18 mouse cellular contexts compared by ENCODE assay signal in the genomic region with DNA sequence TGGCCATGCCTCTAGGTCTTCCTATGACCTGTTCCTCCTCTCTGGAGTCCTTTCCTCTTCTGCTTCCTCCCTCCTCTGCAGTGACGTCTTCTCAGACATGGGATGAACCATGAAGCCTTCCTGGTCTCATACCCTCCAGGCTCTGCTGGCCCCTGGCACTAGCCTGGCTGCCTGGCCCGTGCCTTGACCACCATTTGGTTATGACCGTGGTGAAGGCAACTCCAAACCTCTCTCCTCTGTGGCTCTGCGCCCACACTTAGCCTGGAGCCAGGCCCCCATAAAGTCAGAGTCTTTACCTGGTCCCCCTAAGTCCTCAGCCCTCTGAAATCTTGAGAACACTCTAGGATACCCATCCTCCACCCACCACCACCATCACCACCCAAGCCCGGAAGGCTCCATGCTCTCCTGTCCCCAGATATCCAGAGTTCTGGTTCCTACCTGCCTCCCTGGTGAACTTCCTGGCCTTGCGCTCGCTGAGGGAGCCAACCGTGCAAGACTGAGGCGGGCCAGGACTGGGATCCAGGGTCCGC. TPM values are rescaled to one million over a fixed set of nuclear protein-coding genes. Genes with fewer than 3 reads are reported as not detected.
DNase-seq lines count a peak whose midpoint lies in the region; ATAC-seq and TF ChIP-seq lines count a peak whose summit lies in the region.
"Had no signal": no experiment of that assay in that cellular context is flagged by ENCODE, and none has a peak within 500 bp of the region (broad histone marks: within the 10 kb centered on the region; RNA-seq: fewer than 3 reads in every experiment).

No protein-coding gene starts in this region.

- DNase-seq in heart, embryonic 10.5 days (ENCODE audit: low spot score) = no peak
- DNase-seq in heart, postnatal 10 days = no peak
- no peak for DNase-seq in lung, embryonic 14.5 days
- no peak for DNase-seq in lung, postnatal 25 days (ENCODE audit: low spot score)
- DNase-seq in 3134 (ENCODE audit: extremely low read depth, insufficient read length, low spot score) = peak; percentile 12
- no peak for DNase-seq in embryonic facial prominence, embryonic 10.5 days (ENCODE audit: low spot score)
- DNase-seq in spleen, postnatal 10 days (ENCODE audit: low spot score in 2 of 2) = no peak
- no peak for DNase-seq in adrenal gland, adult 8-10 months
- DNase-seq: liver, embryonic 13.5 days; thymus, postnatal 14 days had no signal

- peaks cover 23% of the 10 kb centered on the region for H3K27me3 ChIP-seq in heart, embryonic 10.5 days (ENCODE audit: insufficient read depth, poor library complexity, severe bottlenecking)
- no peaks in the 10 kb centered on the region for H3K27me3 ChIP-seq in lung, embryonic 14.5 days (ENCODE audit: insufficient read depth, low read length)
- H3K27me3 ChIP-seq in embryonic facial prominence, embryonic 10.5 days (replicated peaks; ENCODE audit: low read depth, poor library complexity, severe bottlenecking) = peaks cover 16% of the 10 kb centered on the region
- H3K27me3 ChIP-seq: embryonic facial prominence, embryonic 15.5 days had no signal

- 57% methylated on average over 10 of the region's 10 CpGs for WGBS in heart, embryonic 10.5 days
- WGBS in lung, embryonic 14.5 days = 53% methylated on average over 10 of the region's 10 CpGs
- 50% methylated on average over 10 of the region's 10 CpGs for WGBS in embryonic facial prominence, embryonic 10.5 days

- ATAC-seq in lung, embryonic 14.5 days (ENCODE audit: insufficient read depth) = no peak
- ATAC-seq: intestine, embryonic 16.5 days had no signal

- intact Hi-C loops in heart, postnatal 10 days (cut with DNase I) = no loop called here

- no peaks in the 10 kb centered on the region for H3K9me3 ChIP-seq in heart, embryonic 10.5 days
- H3K9me3 ChIP-seq in lung, embryonic 14.5 days (ENCODE audit: low read depth, low read length) = no peaks in the 10 kb centered on the region
- no peaks in the 10 kb centered on the region for H3K9me3 ChIP-seq in embryonic facial prominence, embryonic 10.5 days
- H3K9me3 ChIP-seq: embryonic facial prominence, embryonic 15.5 days; forebrain, embryonic 12.5 days; hindbrain, embryonic 15.5 days; liver, embryonic 13.5 days; midbrain, embryonic 12.5 days had no signal

- H3K9ac ChIP-seq in lung, embryonic 14.5 days = no peak overlapping the region
- H3K9ac ChIP-seq: embryonic facial prominence, embryonic 15.5 days; forebrain, embryonic 12.5 days; hindbrain, embryonic 15.5 days; liver, embryonic 13.5 days; midbrain, embryonic 12.5 days had no signal

- H3K27ac ChIP-seq in heart, embryonic 10.5 days = peak overlapping the region; percentile 57
- no peak overlapping the region for H3K27ac ChIP-seq in lung, embryonic 14.5 days (ENCODE audit: low read depth)
- H3K27ac ChIP-seq in embryonic facial prominence, embryonic 10.5 days (replicated peaks) = no peak overlapping the region
- H3K27ac ChIP-seq: embryonic facial prominence, embryonic 15.5 days; hindbrain, embryonic 15.5 days; kidney, postnatal 0 days; liver, embryonic 13.5 days; macrophage; midbrain, embryonic 12.5 days had no signal

- no peak for TF ChIP-seq CTCF in lung, embryonic 14.5 days (IDR thresholded peaks at IDR 0.05; ENCODE audit: low read depth)

- H3K4me2 ChIP-seq in lung, embryonic 14.5 days = peak overlapping the region; percentile 25
- H3K4me2 ChIP-seq: embryonic facial prominence, embryonic 15.5 days; forebrain, embryonic 12.5 days; hindbrain, embryonic 15.5 days; liver, embryonic 13.5 days; midbrain, embryonic 12.5 days had no signal

- peak overlapping the region; percentile 20; the same call in 1 of the 2 replicates for H3K4me3 ChIP-seq in heart, embryonic 10.5 days
- H3K4me3 ChIP-seq in lung, embryonic 14.5 days (ENCODE audit: low read depth, low read length) = no peak overlapping the region
- peak overlapping the region; percentile 8; the same call in 1 of the 2 replicates for H3K4me3 ChIP-seq in embryonic facial prominence, embryonic 10.5 days
- H3K4me3 ChIP-seq: embryonic facial prominence, embryonic 15.5 days; forebrain, embryonic 12.5 days; hindbrain, embryonic 15.5 days; left cerebral cortex, adult 2 months; liver, embryonic 13.5 days; midbrain, embryonic 12.5 days had no signal

- peaks cover 34% of the 10 kb centered on the region for H3K36me3 ChIP-seq in heart, embryonic 10.5 days
- H3K36me3 ChIP-seq in lung, embryonic 14.5 days (ENCODE audit: insufficient read depth) = peaks cover 14% of the 10 kb centered on the region
- peaks cover 28% of the 10 kb centered on the region for H3K36me3 ChIP-seq in embryonic facial prominence, embryonic 10.5 days (replicated peaks)

- H3K4me1 ChIP-seq in heart, embryonic 10.5 days = peaks cover 25% of the 10 kb centered on the region
- 0 out of 2 replicates have a peak, but pooled peaks cover 4% of the 10 kb centered on the region for H3K4me1 ChIP-seq in lung, embryonic 14.5 days (ENCODE audit: insufficient read depth)
- H3K4me1 ChIP-seq in embryonic facial prominence, embryonic 10.5 days = peaks cover 12% of the 10 kb centered on the region
- H3K4me1 ChIP-seq: embryonic facial prominence, embryonic 15.5 days; hindbrain, embryonic 15.5 days; liver, embryonic 13.5 days had no signal

RNA-seq across cellular contexts. Expression of a gene that starts 27.3 kb away (rescaled TPM):
- 3.6 and 4.8 TPM in 2 replicates for polyA plus RNA-seq in heart, embryonic 10.5 days (2016; fragmentation: Nextera tagmentation; extraction: Ambion mirVana)
- total RNA-seq in heart, postnatal 10 days (2021) = 10 to 100 TPM; 26.7 to 27.7 TPM
- 1.0 and 2.5 TPM in 2 replicates for polyA plus RNA-seq in lung, embryonic 14.5 days (2014; fragmentation: Nextera tagmentation; extraction: Ambion mirVana)
- 1.7 and 2.6 TPM in 2 replicates for polyA plus RNA-seq in embryonic facial prominence, embryonic 10.5 days (2016; fragmentation: Nextera tagmentation; extraction: Ambion mirVana)
- total RNA-seq in adrenal gland, adult 8-10 months (2022) = 10 to 100 TPM; 10.0 to 18.9 (median 13.6) TPM
- polyA plus RNA-seq: macrophage had no signal

RNA-seq across cellular contexts. Expression of a gene that starts 27.3 kb away (rescaled TPM):
- polyA plus RNA-seq in heart, embryonic 10.5 days (2016; fragmentation: Nextera tagmentation; extraction: Ambion mirVana) = 9.8 and 10.2 TPM in 2 replicates
- 10 to 100 TPM; 35.5 to 37.4 TPM for total RNA-seq in heart, postnatal 10 days (2021)
- 11.0 and 14.4 TPM in 2 replicates for polyA plus RNA-seq in lung, embryonic 14.5 days (2014; fragmentation: Nextera tagmentation; extraction: Ambion mirVana)
- 6.3 and 10.1 TPM in 2 replicates for polyA plus RNA-seq in embryonic facial prominence, embryonic 10.5 days (2016; fragmentation: Nextera tagmentation; extraction: Ambion mirVana)
- total RNA-seq in adrenal gland, adult 8-10 months (2022) = 100 to 1,000 TPM; 114 to 181 (median 146) TPM

RNA-seq across cellular contexts. Expression of a gene that starts 41.8 kb away (rescaled TPM):
- polyA plus RNA-seq in heart, embryonic 10.5 days (2016; fragmentation: Nextera tagmentation; extraction: Ambion mirVana) = 1.8 and 2.8 TPM in 2 replicates
- 10 to 100 TPM; 20.4 to 22.6 TPM for total RNA-seq in heart, postnatal 10 days (2021)
- polyA plus RNA-seq in lung, embryonic 14.5 days (2014; fragmentation: Nextera tagmentation; extraction: Ambion mirVana) = 5.3 and 5.8 TPM in 2 replicates
- 2.8 and 2.9 TPM in 2 replicates for polyA plus RNA-seq in embryonic facial prominence, embryonic 10.5 days (2016; fragmentation: Nextera tagmentation; extraction: Ambion mirVana)
- 10 to 100 TPM; 75.2 to 90.2 (median 86.0) TPM for total RNA-seq in adrenal gland, adult 8-10 months (2022)

RNA-seq across cellular contexts. Expression of a gene that starts 46.1 kb away (rescaled TPM):
- polyA plus RNA-seq in heart, embryonic 10.5 days (2016; fragmentation: Nextera tagmentation; extraction: Ambion mirVana) = 113 and 137 TPM in 2 replicates
- total RNA-seq in heart, postnatal 10 days (2021) = 10 to 100 TPM; 62.5 to 70.5 TPM
- 218 and 225 TPM in 2 replicates for polyA plus RNA-seq in lung, embryonic 14.5 days (2014; fragmentation: Nextera tagmentation; extraction: Ambion mirVana)
- 304 and 308 TPM in 2 replicates for polyA plus RNA-seq in embryonic facial prominence, embryonic 10.5 days (2016; fragmentation: Nextera tagmentation; extraction: Ambion mirVana)
- total RNA-seq in adrenal gland, adult 8-10 months (2022) = 10 to 100 TPM; 64.3 to 89.6 (median 75.5) TPM

RNA-seq across cellular contexts. Expression of a gene that starts 46.2 kb away (rescaled TPM):
- 58.4 and 59.0 TPM in 2 replicates for polyA plus RNA-seq in heart, embryonic 10.5 days (2016; fragmentation: Nextera tagmentation; extraction: Ambion mirVana)
- 10 to 100 TPM; 61.4 to 63.2 TPM for total RNA-seq in heart, postnatal 10 days (2021)
- polyA plus RNA-seq in lung, embryonic 14.5 days (2014; fragmentation: Nextera tagmentation; extraction: Ambion mirVana) = 64.4 and 72.4 TPM in 2 replicates
- polyA plus RNA-seq in embryonic facial prominence, embryonic 10.5 days (2016; fragmentation: Nextera tagmentation; extraction: Ambion mirVana) = 63.2 and 66.0 TPM in 2 replicates
- 100 to 1,000 TPM; 102 to 113 (median 109) TPM for total RNA-seq in adrenal gland, adult 8-10 months (2022)
